ENCODE assay signal across 28 mouse cellular contexts in genomic region chr5:46386591-46386990, GRCm38 (mm10).
DNase-seq lines count a peak whose midpoint lies in the region; ATAC-seq and TF ChIP-seq lines count a peak whose summit lies in the region.
"Had no signal": no experiment of that assay in that cellular context is flagged by ENCODE, and none has a peak within 500 bp of the region (broad histone marks: within the 10 kb centered on the region; RNA-seq: fewer than 3 reads in every experiment).

No protein-coding gene starts in this region.

- no peak overlapping the region for H3K9ac ChIP-seq in hindbrain, embryonic 11.5 days (ENCODE audit: low read depth, low read length)
- no peak overlapping the region for H3K9ac ChIP-seq in hindbrain, embryonic 14.5 days
- no peak overlapping the region for H3K9ac ChIP-seq in intestine, postnatal 0 days (ENCODE audit: low read depth, low read length)
- H3K9ac ChIP-seq: embryonic facial prominence, embryonic 13.5 days; forebrain, embryonic 13.5 days; heart, embryonic 15.5 days; limb, embryonic 12.5 days; liver, postnatal 0 days; neural tube, embryonic 13.5 days; stomach, embryonic 15.5 days had no signal

- no peak overlapping the region for H3K4me3 ChIP-seq in hindbrain, embryonic 11.5 days (ENCODE audit: low read depth, low read length)
- no peak overlapping the region for H3K4me3 ChIP-seq in hindbrain, embryonic 14.5 days (replicated peaks; ENCODE audit: low read length)
- no peak overlapping the region for H3K4me3 ChIP-seq in embryonic facial prominence, embryonic 10.5 days
- H3K4me3 ChIP-seq in intestine, postnatal 0 days (ENCODE audit: low read depth, low read length), result no peak overlapping the region
- H3K4me3 ChIP-seq: embryonic facial prominence, embryonic 13.5 days; forebrain, embryonic 13.5 days; heart, embryonic 15.5 days; limb, embryonic 12.5 days; myocyte; neural tube, embryonic 13.5 days; stomach, embryonic 15.5 days had no signal

- ATAC-seq in hindbrain, embryonic 11.5 days (ENCODE audit: low FRiP score), result no peak
- ATAC-seq in hindbrain, embryonic 14.5 days (ENCODE audit: low FRiP score), result no peak
- no peak for ATAC-seq in intestine, postnatal 0 days
- ATAC-seq: forebrain, embryonic 13.5 days; inflammation-experienced regulatory T-cells, adult 6 months; liver, postnatal 0 days had no signal

- H3K36me3 ChIP-seq in hindbrain, embryonic 11.5 days (ENCODE audit: control insufficient read depth, insufficient read depth, low read length), result no peaks in the 10 kb centered on the region
- no peaks in the 10 kb centered on the region for H3K36me3 ChIP-seq in hindbrain, embryonic 14.5 days (replicated peaks; ENCODE audit: control insufficient read depth, insufficient read depth)
- H3K36me3 ChIP-seq in embryonic facial prominence, embryonic 10.5 days (replicated peaks), result no peaks in the 10 kb centered on the region
- H3K36me3 ChIP-seq in intestine, postnatal 0 days (ENCODE audit: control insufficient read depth, insufficient read depth), result no peaks in the 10 kb centered on the region
- H3K36me3 ChIP-seq: embryonic facial prominence, embryonic 13.5 days; heart, embryonic 15.5 days; limb, embryonic 12.5 days; neural tube, embryonic 13.5 days; stomach, embryonic 15.5 days had no signal

- no peaks in the 10 kb centered on the region for H3K4me1 ChIP-seq in hindbrain, embryonic 11.5 days (replicated peaks; ENCODE audit: control insufficient read depth, insufficient read depth, low read length)
- no peaks in the 10 kb centered on the region for H3K4me1 ChIP-seq in hindbrain, embryonic 14.5 days (replicated peaks; ENCODE audit: control insufficient read depth, insufficient read depth, low read length)
- peaks cover 4% of the 10 kb centered on the region for H3K4me1 ChIP-seq in embryonic facial prominence, embryonic 10.5 days
- H3K4me1 ChIP-seq in intestine, postnatal 0 days (replicated peaks; ENCODE audit: control insufficient read depth, insufficient read depth, low read length), result no peaks in the 10 kb centered on the region
- H3K4me1 ChIP-seq: forebrain, embryonic 13.5 days; heart, embryonic 15.5 days; limb, embryonic 12.5 days; neural tube, embryonic 13.5 days; stomach, embryonic 15.5 days had no signal

- no peak overlapping the region for H3K4me2 ChIP-seq in hindbrain, embryonic 11.5 days (replicated peaks; ENCODE audit: low read depth, low read length)
- H3K4me2 ChIP-seq in hindbrain, embryonic 14.5 days (replicated peaks), result no peak overlapping the region
- no peak overlapping the region for H3K4me2 ChIP-seq in intestine, postnatal 0 days (replicated peaks; ENCODE audit: low read depth)
- H3K4me2 ChIP-seq: embryonic facial prominence, embryonic 13.5 days; forebrain, embryonic 13.5 days; heart, embryonic 15.5 days; limb, embryonic 12.5 days; liver, embryonic 11.5 days; neural tube, embryonic 13.5 days; stomach, embryonic 15.5 days had no signal

- H3K27me3 ChIP-seq in hindbrain, embryonic 11.5 days (ENCODE audit: control insufficient read depth, insufficient read depth, low read length), result no peaks in the 10 kb centered on the region
- no peaks in the 10 kb centered on the region for H3K27me3 ChIP-seq in hindbrain, embryonic 14.5 days (ENCODE audit: control insufficient read depth, insufficient read depth, low read length)
- no peaks in the 10 kb centered on the region for H3K27me3 ChIP-seq in embryonic facial prominence, embryonic 10.5 days (replicated peaks; ENCODE audit: low read depth, poor library complexity, severe bottlenecking)
- no peaks in the 10 kb centered on the region for H3K27me3 ChIP-seq in intestine, postnatal 0 days (replicated peaks; ENCODE audit: control insufficient read depth, insufficient read depth, low read length)
- H3K27me3 ChIP-seq: embryonic facial prominence, embryonic 13.5 days; forebrain, embryonic 13.5 days; heart, embryonic 15.5 days; limb, embryonic 12.5 days; neural tube, embryonic 13.5 days; stomach, embryonic 15.5 days had no signal

- WGBS in hindbrain, embryonic 11.5 days, result 70% methylated on average over 2 of the region's 2 CpGs
- WGBS in hindbrain, embryonic 14.5 days, result 56% methylated on average over 2 of the region's 2 CpGs
- 58% methylated on average over 2 of the region's 2 CpGs for WGBS in embryonic facial prominence, embryonic 10.5 days
- 71% methylated on average over 2 of the region's 2 CpGs for WGBS in intestine, postnatal 0 days

- DNase-seq in hindbrain, embryonic 11.5 days (ENCODE audit: low spot score), result peak; percentile 16
- no peak for DNase-seq in hindbrain, embryonic 14.5 days (ENCODE audit: low spot score)
- peak; percentile 52 for DNase-seq in retina, postnatal 1 day
- no peak for DNase-seq in retina, embryonic 14.5 days (ENCODE audit: low spot score)
- peak; percentile 23 for DNase-seq in embryonic facial prominence, embryonic 10.5 days (ENCODE audit: low spot score)
- no peak for DNase-seq in adrenal gland, postnatal 10 days
- DNase-seq: adrenal gland, postnatal 25 days; cerebellum, adult 11 months; cerebellum, postnatal 36 days; heart, postnatal 36 days; kidney, adult 9 months; kidney, postnatal 14 days; liver, postnatal 0 days; lung, postnatal 10 days; midbrain, embryonic 14.5 days; right cerebral cortex, adult 18-20 months; right cerebral cortex, postnatal 4 days; thymus, postnatal 36 days had no signal

- TF ChIP-seq CTCF in intestine, postnatal 0 days (IDR thresholded peaks at IDR 0.05; ENCODE audit: low read depth), result no peak

- no peaks in the 10 kb centered on the region for H3K9me3 ChIP-seq in hindbrain, embryonic 11.5 days (ENCODE audit: control insufficient read depth, low read length)
- H3K9me3 ChIP-seq in hindbrain, embryonic 14.5 days (ENCODE audit: control insufficient read depth, low read length), result no peaks in the 10 kb centered on the region
- no peaks in the 10 kb centered on the region for H3K9me3 ChIP-seq in embryonic facial prominence, embryonic 10.5 days
- H3K9me3 ChIP-seq in intestine, postnatal 0 days (ENCODE audit: control insufficient read depth), result no peaks in the 10 kb centered on the region
- H3K9me3 ChIP-seq: embryonic facial prominence, embryonic 13.5 days; forebrain, embryonic 13.5 days; heart, embryonic 15.5 days; limb, embryonic 12.5 days; neural tube, embryonic 13.5 days; stomach, embryonic 15.5 days had no signal

- H3K27ac ChIP-seq in hindbrain, embryonic 11.5 days (ENCODE audit: low read depth, low read length), result no peak overlapping the region
- H3K27ac ChIP-seq in hindbrain, embryonic 14.5 days, result no peak overlapping the region
- H3K27ac ChIP-seq in embryonic facial prominence, embryonic 10.5 days (replicated peaks), result no peak overlapping the region
- no peak overlapping the region for H3K27ac ChIP-seq in intestine, postnatal 0 days (ENCODE audit: low read depth, low read length)
- H3K27ac ChIP-seq: embryonic facial prominence, embryonic 13.5 days; forebrain, embryonic 13.5 days; heart, embryonic 15.5 days; limb, embryonic 12.5 days; neural tube, embryonic 13.5 days; stomach, embryonic 15.5 days had no signal

Comparison
In these comparisons a context has a peak if more than half of its experiments do, and no peak if none do; other contexts are left out.
1. DNase-seq: peak in hindbrain, embryonic 11.5 days (single experiment), retina, postnatal 1 day (single experiment) and embryonic facial prominence, embryonic 10.5 days (single experiment); none in hindbrain, embryonic 14.5 days (single experiment), retina, embryonic 14.5 days (single experiment) and adrenal gland, postnatal 10 days (single experiment).